Mouse (Mus musculus) embryonic fibroblast, embryonic 13.5 days (primary cell): ENCODE measurements around the gene Crybg1.

Experiments used
- CTCF ChIP-seq: IDR thresholded peaks from 2 replicates; pipeline ENCODE4 v1.5.1; 2011; ENCODE audit warnings: mild to moderate bottlenecking, control low read depth, low read length, moderate library complexity, borderline replicate concordance; ENCODE audit not compliant: insufficient read depth
- POLR2A ChIP-seq: IDR thresholded peaks from 2 replicates; pipeline ENCODE4 v1.6.1; 2011; ENCODE audit warnings: low read depth, mild to moderate bottlenecking, control low read depth, low read length, moderate library complexity

GRCm38 (mm10) chr10:43901578-43902194 lies 247.0 kb downstream of the Crybg1 start, which contains the start of the genes Qrsl1 and Rtn4ip1:
- TF ChIP-seq CTCF (no peak), POLR2A (peak; percentile 52; the same call in 1 of the 2 replicates)
